16 mouse cellular contexts compared by ENCODE assay signal in genomic region chr4:123424050-123424449, GRCm38 (mm10).
DNase-seq lines count a peak whose midpoint lies in the region; ATAC-seq and TF ChIP-seq lines count a peak whose summit lies in the region.
"Had no signal": no experiment of that assay in that cellular context is flagged by ENCODE, and none has a peak within 500 bp of the region (broad histone marks: within the 10 kb centered on the region; RNA-seq: fewer than 3 reads in every experiment).

No protein-coding gene starts in this region.

- no peak for ATAC-seq in hindbrain, embryonic 11.5 days (ENCODE audit: low FRiP score)
- ATAC-seq: forebrain, embryonic 16.5 days; hindbrain, postnatal 0 days had no signal

- intact Hi-C loops in heart, postnatal 14 days (cut with DNase I) = no loop called here

- no peak overlapping the region for H3K4me2 ChIP-seq in hindbrain, embryonic 11.5 days (replicated peaks; ENCODE audit: low read depth, low read length)
- H3K4me2 ChIP-seq: embryonic facial prominence, embryonic 12.5 days; limb, embryonic 12.5 days; liver, embryonic 15.5 days had no signal

- no peaks in the 10 kb centered on the region for H3K27me3 ChIP-seq in kidney, adult 2 months (replicated peaks; ENCODE audit: control insufficient read depth, insufficient read depth, low read length)
- no peaks in the 10 kb centered on the region for H3K27me3 ChIP-seq in testis, adult 2 months (ENCODE audit: control insufficient read depth, insufficient read depth, low read length)
- H3K27me3 ChIP-seq in hindbrain, embryonic 11.5 days (ENCODE audit: control insufficient read depth, insufficient read depth, low read length) = no peaks in the 10 kb centered on the region
- H3K27me3 ChIP-seq: embryonic facial prominence, embryonic 12.5 days; limb, embryonic 12.5 days; liver, embryonic 15.5 days had no signal

- no peak for TF ChIP-seq CTCF in kidney, adult 2 months (conservative IDR thresholded peaks at IDR 0.05; ENCODE audit: insufficient read depth, insufficient read length, low read depth, low read length)
- TF ChIP-seq CTCF in testis, adult 2 months (IDR thresholded peaks at IDR 0.05; ENCODE audit: control insufficient read depth, insufficient read depth, insufficient replicate concordance, low read depth, low read length) = no peak

- DNase-seq in heart, adult 18-20 months = peak; percentile 51 to 71
- DNase-seq in heart, postnatal 14 days = no peak
- DNase-seq in kidney, adult 2 months = peak; percentile 75
- DNase-seq in kidney, postnatal 10 days = no peak
- DNase-seq in testis, postnatal 10 days (ENCODE audit: low spot score) = no peak
- DNase-seq in hindbrain, embryonic 11.5 days (ENCODE audit: low spot score) = no peak
- no peak for DNase-seq in spleen, adult 12 weeks (ENCODE audit: low spot score)
- DNase-seq: cerebellum, adult 9-10 months; layer of hippocampus, adult 9-11 months; spleen, adult 18-20 months had no signal

- H3K4me3 ChIP-seq in kidney, adult 2 months (ENCODE audit: insufficient read depth, low read depth, low read length) = no peak overlapping the region
- H3K4me3 ChIP-seq in testis, adult 2 months (ENCODE audit: control insufficient read depth, low read depth, low read length) = no peak overlapping the region
- no peak overlapping the region for H3K4me3 ChIP-seq in hindbrain, embryonic 11.5 days (ENCODE audit: low read depth, low read length)
- H3K4me3 ChIP-seq: embryonic facial prominence, embryonic 12.5 days; limb, embryonic 12.5 days; liver, embryonic 15.5 days had no signal

- H3K36me3 ChIP-seq in kidney, adult 2 months (ENCODE audit: control insufficient read depth, insufficient read depth, low read length) = no peaks in the 10 kb centered on the region
- no peaks in the 10 kb centered on the region for H3K36me3 ChIP-seq in testis, adult 2 months (ENCODE audit: control insufficient read depth, insufficient read depth, low read length)
- 0 out of 2 replicates have a peak, but pooled peaks cover 2% of the 10 kb centered on the region for H3K36me3 ChIP-seq in hindbrain, embryonic 11.5 days (ENCODE audit: control insufficient read depth, insufficient read depth, low read length)
- H3K36me3 ChIP-seq: embryonic facial prominence, embryonic 12.5 days; liver, embryonic 15.5 days had no signal

- H3K27ac ChIP-seq in kidney, adult 2 months (ENCODE audit: insufficient read depth, low read depth, low read length) = peak overlapping the region; percentile 30; the same call in 1 of the 2 replicates
- peak overlapping the region; percentile 26; the same call in 1 of the 2 replicates for H3K27ac ChIP-seq in testis, adult 2 months (ENCODE audit: control insufficient read depth, insufficient read depth, low read depth, low read length)
- no peak overlapping the region for H3K27ac ChIP-seq in hindbrain, embryonic 11.5 days (ENCODE audit: low read depth, low read length)
- H3K27ac ChIP-seq: embryonic facial prominence, embryonic 12.5 days; hindbrain, postnatal 0 days; limb, embryonic 12.5 days; liver, embryonic 15.5 days had no signal

- H3K9ac ChIP-seq in hindbrain, embryonic 11.5 days (ENCODE audit: low read depth, low read length) = no peak overlapping the region
- H3K9ac ChIP-seq: embryonic facial prominence, embryonic 12.5 days; limb, embryonic 12.5 days; liver, embryonic 15.5 days had no signal

- H3K9me3 ChIP-seq in hindbrain, embryonic 11.5 days (ENCODE audit: control insufficient read depth, low read length) = no peaks in the 10 kb centered on the region
- H3K9me3 ChIP-seq: embryonic facial prominence, embryonic 12.5 days; limb, embryonic 12.5 days; liver, embryonic 15.5 days had no signal

- TF ChIP-seq POLR2A in kidney, adult 2 months (IDR thresholded peaks at IDR 0.05; ENCODE audit: low read depth, low read length) = no peak
- no peak for TF ChIP-seq POLR2A in testis, adult 2 months (IDR thresholded peaks at IDR 0.05; ENCODE audit: control insufficient read depth, low read depth, low read length)

- H3K4me1 ChIP-seq in kidney, adult 2 months (ENCODE audit: control insufficient read depth, insufficient read depth, low read length) = peaks cover 21% of the 10 kb centered on the region
- H3K4me1 ChIP-seq in testis, adult 2 months (ENCODE audit: control insufficient read depth, insufficient read depth, low read length) = 0 out of 2 replicates have a peak, but pooled peaks cover 2% of the 10 kb centered on the region
- H3K4me1 ChIP-seq in hindbrain, embryonic 11.5 days (replicated peaks; ENCODE audit: control insufficient read depth, insufficient read depth, low read length) = no peaks in the 10 kb centered on the region
- H3K4me1 ChIP-seq: embryonic facial prominence, embryonic 12.5 days had no signal

- 61% methylated on average over 2 of the region's 2 CpGs for WGBS in kidney, adult 2 months
- 100% methylated on average over 2 of the region's 2 CpGs for WGBS in hindbrain, embryonic 11.5 days

Comparison
In these comparisons a context has a peak if more than half of its experiments do, and no peak if none do; other contexts are left out.
1. DNase-seq: peak in heart, adult 18-20 months (2 of 2) and kidney, adult 2 months (single experiment); none in heart, postnatal 14 days (0 of 2), kidney, postnatal 10 days (single experiment), testis, postnatal 10 days (single experiment), hindbrain, embryonic 11.5 days (single experiment) and spleen, adult 12 weeks (single experiment).